Mouse (Mus musculus) heart, adult 2 months (tissue): ENCODE data around the gene Efna1.
A peak's percentile ranks its signal among the peaks of the same experiment; 100 is the strongest.

Experiments
- CTCF ChIP-seq: fragments of 200-600 bp; IDR thresholded peaks from 2 replicates; pipeline ENCODE4 v1.8.1; 2022; ENCODE audit warnings: antibody characterized with exemption, mild to moderate bottlenecking, moderate library complexity
- EP300 ChIP-seq: fragments of 200-500 bp; IDR thresholded peaks from 2 replicates; pipeline ENCODE4 v1.6.1; 2011; ENCODE audit warnings: low read depth, low read length, control low read depth; ENCODE audit not compliant: insufficient read depth
- POLR2A ChIP-seq: fragments of 200-500 bp; IDR thresholded peaks from 2 replicates; pipeline ENCODE4 v1.6.1; 2011; ENCODE audit warnings: mild to moderate bottlenecking, low read depth, low read length, control low read depth; ENCODE audit not compliant: insufficient read depth

DNA sequence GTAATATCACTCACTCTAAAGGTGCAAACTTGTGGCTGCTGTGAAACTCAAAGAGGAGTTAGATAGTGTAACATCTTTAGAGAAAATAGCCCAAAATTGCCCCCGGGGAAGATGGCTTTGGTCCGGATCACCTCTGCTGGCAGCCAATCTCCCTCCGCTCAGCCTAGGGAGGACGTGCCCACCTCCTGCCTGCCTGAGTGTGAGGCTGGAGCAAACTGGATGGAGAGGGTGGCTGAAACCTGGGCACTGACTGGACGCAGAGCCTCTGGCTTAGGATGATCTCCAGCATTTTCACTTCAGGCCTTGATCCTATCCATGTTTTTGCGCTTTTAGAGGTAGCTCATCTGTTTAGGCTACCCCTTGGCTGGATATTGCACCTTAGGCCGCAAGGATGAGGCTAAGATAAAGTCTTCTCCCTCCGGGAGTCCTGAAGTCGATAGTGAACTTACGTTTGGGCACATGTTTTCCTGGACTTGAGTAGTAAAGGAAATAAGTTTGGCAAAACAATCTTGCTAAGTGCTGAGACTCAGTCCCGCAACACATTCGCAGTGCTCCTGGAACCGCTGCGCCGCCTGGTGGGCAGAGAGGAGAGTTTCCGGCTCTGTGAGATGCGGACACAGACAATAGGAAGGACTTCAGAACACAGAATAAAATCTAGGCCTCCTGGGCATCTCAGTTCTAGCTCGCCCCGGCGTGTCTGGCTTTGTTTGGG is 793 bp upstream of the Efna1 start:
- no peak; the same call in 1 of the 2 replicates for TF ChIP-seq POLR2A
- peak; percentile 97 for TF ChIP-seq CTCF
- peak; percentile 99 for TF ChIP-seq EP300
